Mouse (Mus musculus): ENCODE measurements around the gene Ifnar1.

Ifnar1 gene

GRCm38 (mm10) chr16:91541573-91542081 lies 56.6 kb downstream of the Ifnar1 start:
- DNase-seq (ENCODE audit: low spot score) = no peak

- no peak for DNase-seq (ENCODE audit: low spot score)
Observed at GRCm38 (mm10) chr16:91543619-91544018, 58.6 kb downstream of the Ifnar1 start.

GRCm38 (mm10) chr16:91545597-91546281 lies 60.7 kb downstream of the Ifnar1 start:
- no peak for DNase-seq (ENCODE audit: low spot score)

GRCm38 (mm10) chr16:91546391-91546835 lies 61.4 kb downstream of the Ifnar1 start:
- DNase-seq (ENCODE audit: low spot score) = no peak

GRCm38 (mm10) chr16:91546836-91547741 lies 62.1 kb downstream of the Ifnar1 start, which contains the start of gene Ifngr2:
TSS of gene Ifngr2 (plus strand) at chr16:91547072.
- DNase-seq (ENCODE audit: low spot score) = peak; percentile 42

GRCm38 (mm10) chr16:91547974-91548373 lies 62.9 kb downstream of the Ifnar1 start:
- DNase-seq (ENCODE audit: low spot score) = no peak

GRCm38 (mm10) chr16:91548586-91548985 lies 63.5 kb downstream of the Ifnar1 start:
- DNase-seq (ENCODE audit: low spot score) = no peak

- no peak for DNase-seq (ENCODE audit: low spot score)
Observed at GRCm38 (mm10) chr16:91548996-91549395, 64.0 kb downstream of the Ifnar1 start.

GRCm38 (mm10) chr16:91549616-91550015 lies 64.6 kb downstream of the Ifnar1 start:
- DNase-seq (ENCODE audit: low spot score) = no peak

- DNase-seq (ENCODE audit: low spot score) = no peak
Observed at GRCm38 (mm10) chr16:91551081-91551524, 66.1 kb downstream of the Ifnar1 start.

GRCm38 (mm10) chr16:91552072-91552471 lies 67.0 kb downstream of the Ifnar1 start:
- DNase-seq (ENCODE audit: low spot score) = no peak

- DNase-seq (ENCODE audit: low spot score) = no peak
Observed at GRCm38 (mm10) chr16:91553625-91554024, 68.6 kb downstream of the Ifnar1 start.

- DNase-seq (ENCODE audit: low spot score) = no peak
Observed at GRCm38 (mm10) chr16:91555017-91555605, 70.1 kb downstream of the Ifnar1 start.

GRCm38 (mm10) chr16:91556659-91557058 lies 71.6 kb downstream of the Ifnar1 start:
- DNase-seq (ENCODE audit: low spot score) = no peak

Measured in ovary, postnatal 10 days (tissue).